Mouse (Mus musculus): Measurements from ENCODE around the gene Tmem253. TPM values are rescaled to one million over a fixed set of nuclear protein-coding genes. Genes with fewer than 3 reads are reported as not detected.
"Not testable (repeated sequence)": the region's sequence is repeated elsewhere in the genome, so short reads cannot be mapped to it uniquely, and the experiment has no call there.

Gene Tmem253
- polyA plus RNA-seq, 1 experiment from 2014 or later = 3.4 TPM

DNA sequence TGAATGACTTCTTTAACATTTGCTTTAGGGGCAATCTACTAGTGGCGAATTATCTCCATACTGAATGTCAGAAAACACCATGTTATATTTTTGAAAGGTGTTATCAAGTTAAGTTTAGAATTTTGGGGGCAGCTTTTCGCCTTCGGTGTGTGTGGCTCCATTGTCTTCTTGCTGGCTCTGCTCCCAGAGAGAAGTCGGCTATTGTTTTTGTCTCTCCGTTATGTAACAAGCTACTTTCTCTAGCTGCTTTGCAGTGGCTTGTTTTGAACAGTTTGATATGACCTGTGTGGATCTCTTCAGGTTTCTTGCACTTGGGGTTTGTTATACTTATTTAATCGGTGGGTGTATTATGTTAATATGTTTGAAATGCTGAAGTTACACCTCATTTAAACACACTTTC is 28.0 kb downstream of the Tmem253 start:
- in situ Hi-C loops (cut with MboI; ENCODE audit: low pct_unique_long_range_greater_than_20kb) = no loop called here
- peaks cover 20% of the 10 kb centered on the region for H3K27me3 ChIP-seq
- TF ChIP-seq CTCF (IDR thresholded peaks at IDR 0.05) = no peak
- CTCF ChIA-PET = no interaction called here
- DNase-seq (ENCODE audit: low read depth, low spot score) = no peak
- no peak for ATAC-seq
- POLR2A ChIA-PET = no interaction called here

DNA sequence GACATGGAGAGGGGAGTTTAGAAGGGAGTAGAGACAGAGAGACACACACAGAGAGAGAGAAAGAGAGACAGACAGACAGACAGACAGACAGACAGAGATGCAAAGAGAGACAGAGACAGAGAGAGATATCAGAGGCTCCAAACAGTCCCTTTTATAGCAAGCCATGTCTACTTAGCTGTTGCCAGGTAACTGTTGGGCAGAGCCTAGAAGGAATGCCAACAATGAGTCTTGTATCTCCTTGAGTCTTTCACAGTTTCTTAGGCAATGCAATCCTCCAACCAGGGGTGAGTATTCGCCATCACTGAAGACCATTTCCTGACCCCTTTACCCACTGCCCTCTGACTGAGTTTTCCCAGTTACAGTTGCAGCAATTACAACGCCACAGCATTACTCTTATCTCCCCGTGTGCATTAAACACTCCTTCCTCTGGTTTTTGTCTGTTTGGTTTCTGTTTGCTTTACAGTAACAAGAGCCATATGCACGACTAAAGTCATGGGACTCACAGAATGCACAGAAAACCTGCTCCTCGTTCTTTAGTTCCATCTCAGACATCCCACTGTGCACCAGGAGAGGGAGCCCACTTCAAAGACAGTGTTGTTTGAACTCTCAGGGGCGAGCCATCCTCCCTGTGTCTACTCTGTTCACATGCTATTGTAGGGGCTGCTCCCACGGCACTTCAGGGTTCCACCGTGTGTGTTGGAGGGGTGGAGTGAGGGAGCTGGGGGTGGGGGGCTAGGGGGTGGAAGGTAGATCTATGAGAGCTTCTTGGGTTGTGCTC is 29.6 kb downstream of the Tmem253 start:
- CTCF ChIA-PET = interaction anchor here (0.8 kb wide), 1 partner anchor 26 kb away, joined by 3 read pairs; no protein-coding TSS in a partner anchor
- in situ Hi-C loops (cut with MboI; ENCODE audit: low pct_unique_long_range_greater_than_20kb) = no loop called here
- DNase-seq (ENCODE audit: low read depth, low spot score) (no peak), ATAC-seq (peak; percentile 73)
- TF ChIP-seq CTCF (IDR thresholded peaks at IDR 0.05) = peak; percentile 50
- H3K27me3 ChIP-seq = peaks cover 17% of the 10 kb centered on the region
- POLR2A ChIA-PET = no interaction called here

DNA sequence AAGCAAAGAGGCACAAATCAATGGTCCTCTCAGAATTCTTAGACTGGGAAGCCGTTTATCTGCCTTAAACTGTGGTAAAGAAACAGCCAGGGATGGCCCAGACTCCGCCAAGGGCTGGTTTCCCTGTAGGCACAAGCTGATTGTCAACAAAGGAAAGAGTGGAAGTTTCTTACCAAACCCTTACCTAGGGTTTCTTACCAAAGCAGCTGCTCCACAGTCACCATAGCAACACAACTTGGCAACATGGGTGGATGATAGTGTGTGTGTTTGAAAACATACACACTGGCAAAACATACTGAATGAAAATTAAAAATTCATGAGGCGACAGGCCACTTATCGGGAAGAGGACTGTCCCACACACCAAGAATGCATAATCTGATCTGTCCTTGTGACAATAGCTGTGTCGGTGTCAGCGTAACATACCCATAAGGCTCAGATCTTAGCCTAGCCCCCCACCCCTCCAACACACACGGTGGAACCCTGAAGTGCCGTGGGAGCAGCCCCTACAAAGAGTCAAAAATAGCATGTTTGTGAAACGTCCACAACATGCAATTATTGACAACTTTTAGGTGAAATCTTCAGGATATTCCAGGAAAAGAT is 30.6 kb downstream of the Tmem253 start:
- in situ Hi-C loops (cut with MboI; ENCODE audit: low pct_unique_long_range_greater_than_20kb) = no loop called here
- no peak for TF ChIP-seq CTCF (IDR thresholded peaks at IDR 0.05)
- CTCF ChIA-PET = interaction anchor here (0.8 kb wide), 1 partner anchor 25 kb away, joined by 3 read pairs; no protein-coding TSS in a partner anchor
- POLR2A ChIA-PET = no interaction called here
- DNase-seq (ENCODE audit: low read depth, low spot score) (no peak), ATAC-seq (no peak)
- peaks cover 17% of the 10 kb centered on the region for H3K27me3 ChIP-seq

DNA sequence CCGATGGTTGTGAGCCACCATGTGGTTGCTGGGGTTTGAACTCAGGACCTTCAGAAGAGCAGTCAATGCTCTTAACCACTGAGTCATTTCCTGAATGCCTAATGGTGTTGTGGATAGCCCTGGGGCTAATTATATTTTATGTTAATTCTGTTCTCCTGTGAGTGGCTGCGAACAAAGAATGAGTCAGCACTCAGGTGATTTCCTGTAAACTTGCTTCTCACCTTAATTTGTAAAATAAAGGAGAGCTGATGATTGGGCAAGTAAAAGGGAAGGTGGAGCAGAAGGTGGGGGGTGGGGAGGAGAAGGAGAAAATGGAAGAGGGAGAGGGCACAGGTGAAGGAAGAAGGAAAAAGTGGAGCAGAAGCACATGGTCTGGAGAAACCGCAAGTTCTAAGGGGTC is 37.3 kb downstream of the Tmem253 start:
- POLR2A ChIA-PET; CTCF ChIA-PET; DNase-seq (ENCODE audit: low read depth, low spot score); ATAC-seq; in situ Hi-C loops (cut with MboI; ENCODE audit: low pct_unique_long_range_greater_than_20kb); H3K27me3 ChIP-seq: not testable (repeated sequence)

DNA sequence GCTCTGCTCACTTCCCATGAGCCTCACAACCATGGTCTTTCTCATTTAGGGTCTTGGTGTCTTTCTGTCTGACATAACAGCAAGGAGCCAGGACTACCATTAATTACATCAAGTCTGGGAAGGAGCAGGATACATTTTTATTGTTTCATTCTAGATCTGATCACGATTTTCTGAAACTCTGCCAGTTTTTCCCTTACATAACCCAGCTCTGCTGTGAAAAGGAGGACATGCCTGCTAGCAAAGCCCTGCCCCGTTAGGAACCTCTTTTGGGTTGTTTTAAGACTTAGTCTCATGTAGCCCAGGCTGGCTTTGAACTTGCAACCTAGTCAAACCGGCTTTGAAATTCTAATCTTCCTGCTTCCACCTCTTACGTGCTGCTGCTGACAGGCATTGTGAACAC is 44.5 kb downstream of the Tmem253 start:
- in situ Hi-C loops (cut with MboI; ENCODE audit: low pct_unique_long_range_greater_than_20kb) = no loop called here
- ChIA-PET CTCF (interaction anchor here (0.8 kb wide), 1 partner anchor 8 kb away, joined by 3 read pairs; no protein-coding TSS in a partner anchor), POLR2A (no interaction called here)
- TF ChIP-seq CTCF (IDR thresholded peaks at IDR 0.05) = no peak
- ATAC-seq (no peak), DNase-seq (ENCODE audit: low read depth, low spot score) (no peak)
- no peaks in the 10 kb centered on the region for H3K27me3 ChIP-seq

DNA sequence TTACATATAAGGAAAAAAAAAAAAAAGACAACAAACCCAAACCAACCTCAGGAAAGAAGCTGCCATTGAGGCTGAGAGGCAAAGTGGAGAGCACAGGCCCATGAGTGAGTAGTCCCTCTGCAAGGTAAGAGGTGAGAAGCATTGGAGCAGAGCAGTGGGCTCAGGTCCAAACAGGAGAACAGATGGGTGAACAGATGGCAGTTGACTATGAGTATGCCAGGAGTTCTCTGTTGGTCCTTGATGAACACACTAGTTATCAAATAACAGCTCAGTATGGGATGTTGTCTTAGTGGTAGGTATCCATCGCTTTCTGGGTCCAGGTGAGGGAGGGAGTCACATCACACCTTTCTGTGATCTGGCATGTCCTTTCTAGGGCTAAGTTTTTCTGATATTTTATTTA is 45.3 kb downstream of the Tmem253 start:
- POLR2A ChIA-PET = interaction anchor here (0.7 kb wide), 1 partner anchor 45 kb away, joined by 6 read pairs; no protein-coding TSS in a partner anchor
- DNase-seq (ENCODE audit: low read depth, low spot score) (no peak), ATAC-seq (no peak)
- H3K27me3 ChIP-seq = no peaks in the 10 kb centered on the region
- no peak for TF ChIP-seq CTCF (IDR thresholded peaks at IDR 0.05)
- in situ Hi-C loops (cut with MboI; ENCODE audit: low pct_unique_long_range_greater_than_20kb) = no loop called here
- CTCF ChIA-PET = no interaction called here

DNA sequence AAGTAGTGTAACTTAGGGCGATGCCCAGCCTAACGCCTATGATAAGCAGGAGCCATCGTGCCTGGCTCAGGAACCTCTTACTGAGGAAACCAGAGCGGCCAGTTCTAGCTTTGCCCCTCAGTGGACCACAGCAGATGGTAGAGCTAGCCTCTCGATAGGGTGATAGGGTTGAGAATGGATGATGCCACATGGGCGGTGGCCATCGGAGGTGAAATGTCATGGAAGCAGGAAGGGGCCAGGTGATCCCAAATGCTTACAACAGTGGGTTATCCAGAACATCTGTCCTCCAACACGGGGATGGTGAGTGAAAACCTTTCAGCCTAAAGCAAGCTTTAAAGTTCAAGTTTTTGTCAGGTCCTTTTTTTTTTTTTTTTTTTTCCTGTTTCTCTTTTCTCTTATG is 46.3 kb downstream of the Tmem253 start:
- ATAC-seq = no peak
- no peak for DNase-seq (ENCODE audit: low read depth, low spot score)
- CTCF ChIA-PET = no interaction called here
- H3K27me3 ChIP-seq = no peaks in the 10 kb centered on the region
- in situ Hi-C loops (cut with MboI; ENCODE audit: low pct_unique_long_range_greater_than_20kb) = no loop called here
- no peak for TF ChIP-seq CTCF (IDR thresholded peaks at IDR 0.05)
- POLR2A ChIA-PET = no interaction called here

DNA sequence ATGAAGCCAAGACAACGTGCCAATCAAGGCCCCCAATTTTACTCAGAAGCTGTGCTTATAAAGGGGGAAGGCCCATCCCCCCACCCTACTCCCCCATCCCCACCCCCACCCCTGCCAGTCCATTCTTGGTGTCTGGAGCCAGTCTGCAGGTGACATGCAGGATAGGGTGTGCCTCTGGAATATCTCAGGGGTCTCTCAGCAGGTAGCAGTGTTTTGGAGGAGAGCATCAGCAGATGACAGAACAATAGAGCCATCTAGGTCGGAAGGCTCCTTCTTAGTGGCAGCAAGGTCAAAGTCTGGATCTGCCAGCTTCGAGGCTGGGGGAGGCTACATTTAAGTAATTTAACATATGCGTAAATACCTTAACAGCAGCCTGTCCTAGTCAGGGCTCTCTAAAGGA is 50.7 kb downstream of the Tmem253 start:
- POLR2A ChIA-PET = no interaction called here
- ATAC-seq (no peak), DNase-seq (ENCODE audit: low read depth, low spot score) (no peak)
- CTCF ChIA-PET = no interaction called here
- in situ Hi-C loops (cut with MboI; ENCODE audit: low pct_unique_long_range_greater_than_20kb) = no loop called here
- H3K27me3 ChIP-seq = no peaks in the 10 kb centered on the region
- no peak for TF ChIP-seq CTCF (IDR thresholded peaks at IDR 0.05)

Other genes starting within 250 kb of the Tmem253 start
- gene Ang4, start 242.1 kb upstream of the Tmem253 start, polyA plus RNA-seq (2021) = not detected
- gene AY358078, start 215.6 kb upstream of the Tmem253 start, polyA plus RNA-seq (2021) = not detected
- not detected for gene Ear6, start 162.0 kb upstream of the Tmem253 start, polyA plus RNA-seq (2021)
- 27.5 TPM for gene Mettl17, start 130.8 kb upstream of the Tmem253 start, polyA plus RNA-seq (2021)
- gene Slc39a2, start 122.8 kb upstream of the Tmem253 start, polyA plus RNA-seq (2021) = 0.15 TPM
- 1.1 TPM for gene Ndrg2, start 101.5 kb upstream of the Tmem253 start, polyA plus RNA-seq (2021)
- gene Tppp2, start 97.2 kb upstream of the Tmem253 start, polyA plus RNA-seq (2021) = not detected
- not detected for gene Rnase13, start 92.9 kb upstream of the Tmem253 start, polyA plus RNA-seq (2021)
- 80.2 TPM for gene Arhgef40, start 30.9 kb upstream of the Tmem253 start, polyA plus RNA-seq (2021)
- 74.8 TPM for gene Zfp219, start 5.1 kb downstream of the Tmem253 start, polyA plus RNA-seq (2021)
- not detected for gene Olfr221, start 26.8 kb downstream of the Tmem253 start, polyA plus RNA-seq (2021)
- gene Hnrnpc, start 88.4 kb downstream of the Tmem253 start, polyA plus RNA-seq (2021) = 359 TPM
- gene Rpgrip1, start 95.0 kb downstream of the Tmem253 start, polyA plus RNA-seq (2021) = 6.4 TPM
- 65.7 TPM for gene Supt16, start 181.8 kb downstream of the Tmem253 start, polyA plus RNA-seq (2021)
- 64.4 TPM for gene Chd8, start 242.1 kb downstream of the Tmem253 start, polyA plus RNA-seq (2021)

Measured in Patski (cell line).